Mouse (Mus musculus) thymus, postnatal 10 days (tissue): ENCODE results near the gene Ippk.

Experiments
- DNase-seq, 2 experiments: peaks; one replicate each; pipeline ENCODE4 v3.0.0; 2021; ENCODE audit warnings: low spot score in 2 of 2

Gene Ippk

DNA sequence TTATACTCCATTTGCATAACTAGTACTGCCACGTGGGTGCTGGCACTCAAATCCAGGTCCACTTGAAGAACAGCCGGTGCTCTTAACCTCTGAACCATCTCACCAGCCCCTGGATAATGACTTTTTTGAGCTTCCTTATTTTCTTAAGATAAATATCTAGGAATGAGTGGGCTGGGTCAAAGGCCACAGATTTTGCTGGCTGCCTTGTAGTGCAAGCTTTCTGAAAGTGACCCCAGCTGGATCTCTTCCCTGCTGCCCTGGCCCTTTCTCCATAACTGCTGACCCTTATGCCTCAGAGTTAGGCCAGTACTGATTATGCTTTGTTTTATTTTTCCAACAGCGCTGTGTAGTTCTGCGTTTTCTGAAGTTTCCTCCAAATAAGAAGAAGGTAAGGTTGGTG, 9.5 kb downstream of the Ippk start:
- no peak for DNase-seq

DNA sequence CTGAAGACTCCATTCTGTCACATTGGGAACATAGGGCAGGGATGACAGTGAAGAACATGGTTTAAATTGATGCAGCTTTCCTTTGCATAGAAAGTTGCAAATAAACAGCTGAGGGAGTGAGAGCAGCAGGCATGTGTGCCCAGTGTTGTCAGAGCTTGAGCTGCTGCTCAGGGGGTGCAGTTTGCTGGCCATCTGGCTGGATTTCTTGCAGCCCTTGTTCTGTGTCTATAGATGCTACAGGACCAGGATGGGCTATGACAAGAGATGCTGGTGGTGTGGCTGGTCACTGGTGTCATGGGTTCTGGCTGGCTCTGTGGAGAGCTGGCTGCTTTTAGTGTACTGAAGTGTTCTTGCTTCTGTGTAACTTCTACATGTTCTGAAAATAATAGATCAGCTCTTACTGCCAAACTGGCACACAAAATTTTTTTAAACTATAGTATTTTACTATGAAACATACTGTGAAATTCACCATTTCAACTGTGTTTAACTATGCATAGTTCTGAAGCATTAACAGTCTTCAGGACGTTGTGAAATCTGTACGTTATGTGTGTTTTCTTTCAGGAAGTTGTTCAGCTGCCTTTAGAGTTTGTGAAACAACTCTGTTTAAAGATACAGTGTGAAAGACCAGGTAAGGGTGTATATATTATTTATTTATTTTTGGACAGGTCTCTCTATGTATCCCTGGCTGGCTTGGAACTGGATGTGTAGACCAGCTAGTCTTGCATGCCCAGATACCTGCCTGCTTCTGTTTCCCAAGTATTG, 12.4 kb downstream of the Ippk start:
- no peak for DNase-seq

DNA sequence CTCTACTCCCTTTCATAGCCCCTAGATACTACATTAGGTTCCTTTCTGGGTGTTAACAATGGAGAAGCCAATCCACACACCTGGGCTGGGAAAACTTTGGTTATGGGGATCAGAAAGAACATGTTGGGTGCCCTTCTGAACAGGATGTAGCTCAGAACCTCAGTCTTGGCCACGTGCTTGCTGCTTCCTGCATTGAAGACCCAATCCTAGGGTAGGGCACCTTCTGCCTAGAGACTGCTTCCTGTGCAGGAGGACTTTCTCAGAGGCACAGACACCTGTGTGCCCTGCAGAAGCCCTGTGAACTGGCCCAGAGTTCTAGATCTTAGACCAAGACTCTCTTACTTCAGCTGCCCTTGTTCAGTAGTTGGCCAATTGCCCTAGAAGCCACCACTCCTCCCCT, 14.7 kb downstream of the Ippk start:
- DNase-seq = peak; percentile 11 to 17

DNA sequence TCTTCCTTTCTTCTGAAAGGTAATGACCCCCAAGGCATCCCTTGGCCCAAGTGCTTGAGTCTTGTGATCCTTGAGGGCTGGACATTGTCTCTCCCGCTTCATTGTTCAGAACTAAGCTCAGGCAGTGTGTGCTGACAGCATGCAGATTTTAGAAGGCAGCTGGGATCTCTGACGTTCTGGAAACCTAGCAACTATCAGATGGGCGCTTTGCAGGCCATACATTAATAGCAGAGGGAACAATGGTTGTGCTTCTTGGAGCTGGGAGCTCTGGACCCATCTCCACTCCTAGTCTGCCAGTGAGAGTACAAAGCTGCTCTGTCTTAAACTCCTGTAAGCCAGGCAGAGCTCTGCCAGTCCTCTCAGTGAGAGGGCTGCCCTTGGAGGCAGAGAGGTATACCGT, 15.1 kb downstream of the Ippk start:
- no peak for DNase-seq

DNA sequence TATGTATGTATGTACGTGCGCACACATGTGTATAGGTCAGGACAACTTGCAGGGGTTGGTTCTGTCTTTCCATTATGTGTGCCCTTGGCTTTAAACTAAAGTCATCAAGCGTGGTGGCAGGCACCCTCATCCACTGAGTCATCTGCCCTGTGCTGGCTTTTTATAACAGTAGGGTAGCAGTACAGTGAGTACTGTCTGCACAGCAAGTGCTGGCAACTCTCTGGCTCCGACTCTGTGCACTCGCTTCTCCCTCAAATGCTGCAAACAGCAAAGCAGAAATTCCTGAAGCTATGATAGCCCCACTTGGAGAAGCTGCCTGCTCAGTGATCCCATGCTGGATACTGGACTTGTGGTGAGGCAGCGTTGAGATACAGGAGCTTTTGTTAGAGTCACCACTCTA, 23.4 kb downstream of the Ippk start:
- no peak for DNase-seq

DNA sequence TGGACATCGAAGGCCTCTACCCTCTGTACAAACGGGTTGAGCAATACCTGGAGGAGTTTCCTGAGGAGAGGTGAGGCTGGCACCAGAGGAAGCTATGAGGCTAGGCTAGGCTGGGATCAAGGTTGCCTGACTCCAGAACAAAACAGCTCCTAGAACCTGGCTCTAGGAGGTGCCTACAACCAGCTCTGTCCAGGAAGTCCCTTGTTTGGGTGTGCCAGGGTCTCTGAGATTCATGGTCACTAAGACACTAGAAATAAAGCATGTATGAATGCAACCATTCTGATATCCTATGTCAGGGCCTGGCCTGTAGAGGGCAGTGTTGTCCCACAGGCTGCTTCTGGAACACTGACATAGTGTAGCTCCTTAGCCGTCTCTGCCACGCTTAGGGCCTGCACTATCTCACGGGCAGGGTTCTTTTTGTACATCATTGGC, 28.3 kb downstream of the Ippk start:
- peak; percentile 31 to 72 for DNase-seq

DNA sequence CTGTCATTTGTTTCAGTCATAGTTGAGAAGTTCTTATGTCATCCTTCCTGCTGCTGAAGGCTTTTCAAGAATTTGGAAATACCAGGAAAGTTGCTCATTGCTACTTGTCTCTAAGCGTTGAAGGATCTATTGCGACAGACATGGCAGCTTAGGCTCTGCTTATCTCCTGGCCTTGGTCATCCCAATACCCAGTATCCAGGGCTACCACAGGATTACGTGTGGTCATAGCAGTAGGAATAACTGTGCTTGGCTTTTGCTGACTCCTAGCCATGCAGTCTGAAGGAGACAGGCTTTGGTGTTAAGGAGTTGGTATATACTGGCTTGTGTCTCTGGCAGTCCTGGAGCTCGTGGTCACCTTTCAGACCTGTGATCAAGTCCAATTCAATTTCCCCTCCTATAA, 39.2 kb downstream of the Ippk start:
- DNase-seq = no peak

DNA sequence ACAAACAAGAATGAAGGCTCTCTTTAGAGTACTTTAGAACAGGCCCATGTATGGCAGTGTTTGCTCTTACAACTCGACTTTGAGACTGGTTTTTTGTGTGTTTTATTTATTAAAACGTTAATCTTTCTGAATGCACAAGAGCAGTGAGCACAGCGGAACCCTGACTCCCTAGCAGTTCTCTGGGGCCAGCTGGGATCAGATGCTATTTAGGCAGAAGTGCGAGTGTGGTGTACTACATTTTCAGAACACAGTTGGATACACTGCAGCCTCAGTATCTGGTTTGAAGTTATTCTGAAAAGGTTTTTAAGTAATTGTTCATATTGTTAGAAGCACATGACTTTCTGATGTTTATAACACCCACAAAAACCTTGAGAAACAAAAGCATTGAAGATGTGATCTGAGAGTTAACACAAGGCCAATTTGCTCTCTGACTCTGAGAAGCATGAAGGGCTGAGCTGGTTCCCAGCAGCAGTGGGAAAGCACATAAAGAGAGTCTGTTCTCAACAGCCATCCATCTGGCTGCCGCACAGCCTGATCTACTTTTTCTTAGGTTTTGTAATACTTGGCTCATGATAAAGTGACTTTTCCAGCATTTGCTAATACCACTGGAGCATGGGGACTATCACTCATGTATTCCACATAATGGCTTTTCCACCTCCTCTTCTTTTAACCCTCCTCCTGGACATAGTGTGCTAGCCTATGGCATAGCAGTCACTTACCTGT, 39.8 kb downstream of the Ippk start:
- no peak for DNase-seq

DNA sequence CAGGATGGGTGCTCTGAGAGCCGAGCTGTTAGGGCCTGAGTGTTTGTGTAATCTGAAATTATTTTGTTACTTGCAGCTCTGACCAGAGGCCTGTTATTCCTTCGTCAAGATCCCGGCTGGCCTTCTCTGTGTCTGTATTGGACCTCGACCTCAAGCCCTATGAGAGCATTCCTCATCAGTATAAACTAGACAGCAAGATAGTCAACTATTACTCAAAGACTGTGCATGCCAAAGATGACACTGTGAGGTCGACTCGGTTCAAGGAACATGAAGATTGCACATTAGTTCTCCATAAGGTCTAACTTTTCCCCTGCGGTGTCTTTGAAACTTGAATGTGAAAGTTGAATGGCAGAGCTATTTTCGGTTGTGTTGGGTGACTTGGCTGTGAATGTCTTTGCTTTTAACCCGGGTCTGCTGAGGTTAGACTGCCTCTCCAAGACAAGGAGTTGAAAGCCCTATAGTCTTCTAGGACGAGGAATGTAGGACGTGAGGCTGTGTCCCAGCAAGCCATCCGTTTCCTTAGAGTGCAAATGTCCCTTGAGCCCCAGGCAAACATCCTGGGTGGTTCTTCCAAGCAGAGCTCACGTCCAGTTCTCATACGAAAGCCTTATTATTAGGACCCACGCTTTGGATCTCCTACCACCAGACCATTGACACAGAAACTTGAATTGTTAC, 40.5 kb downstream of the Ippk start:
- DNase-seq = no peak

DNA sequence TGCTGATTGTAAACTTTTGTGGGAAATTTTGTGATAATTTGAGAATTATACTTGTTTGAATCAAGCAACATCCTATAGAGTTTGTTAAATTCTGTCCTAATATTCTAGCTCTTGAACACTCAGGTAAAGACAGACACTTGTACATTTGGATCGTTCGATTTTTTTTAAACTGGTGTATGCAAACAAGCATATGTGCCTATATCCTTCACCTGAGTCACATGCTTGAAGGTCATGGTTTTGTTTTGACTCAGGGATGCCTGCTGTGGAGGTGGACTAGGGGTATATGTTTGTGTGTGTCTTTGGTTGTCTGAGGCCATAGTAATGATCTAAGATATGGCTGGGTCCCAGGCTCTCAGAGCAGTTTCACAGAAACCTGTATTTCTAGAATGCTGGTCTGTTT, 41.9 kb downstream of the Ippk start:
- DNase-seq = no peak

DNA sequence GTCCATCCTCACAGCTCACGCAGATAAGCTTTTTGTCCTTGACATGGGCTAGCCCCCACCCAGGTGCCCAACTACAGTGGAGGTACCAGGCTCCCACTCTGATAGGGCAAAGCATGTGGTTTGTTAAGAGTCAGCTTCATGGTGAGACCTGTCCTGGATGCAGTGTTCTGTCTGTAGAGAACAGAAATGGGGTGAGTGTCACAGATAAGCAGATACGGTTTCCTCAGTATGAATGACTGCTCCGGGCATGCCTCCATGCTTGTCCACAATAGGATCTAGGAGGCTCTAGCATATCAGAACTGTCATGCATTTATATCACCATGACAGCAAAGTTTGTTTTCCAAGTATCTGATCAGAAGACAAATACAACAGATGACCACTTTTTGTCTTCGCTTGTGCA, 44.8 kb downstream of the Ippk start:
- DNase-seq = no peak

DNA sequence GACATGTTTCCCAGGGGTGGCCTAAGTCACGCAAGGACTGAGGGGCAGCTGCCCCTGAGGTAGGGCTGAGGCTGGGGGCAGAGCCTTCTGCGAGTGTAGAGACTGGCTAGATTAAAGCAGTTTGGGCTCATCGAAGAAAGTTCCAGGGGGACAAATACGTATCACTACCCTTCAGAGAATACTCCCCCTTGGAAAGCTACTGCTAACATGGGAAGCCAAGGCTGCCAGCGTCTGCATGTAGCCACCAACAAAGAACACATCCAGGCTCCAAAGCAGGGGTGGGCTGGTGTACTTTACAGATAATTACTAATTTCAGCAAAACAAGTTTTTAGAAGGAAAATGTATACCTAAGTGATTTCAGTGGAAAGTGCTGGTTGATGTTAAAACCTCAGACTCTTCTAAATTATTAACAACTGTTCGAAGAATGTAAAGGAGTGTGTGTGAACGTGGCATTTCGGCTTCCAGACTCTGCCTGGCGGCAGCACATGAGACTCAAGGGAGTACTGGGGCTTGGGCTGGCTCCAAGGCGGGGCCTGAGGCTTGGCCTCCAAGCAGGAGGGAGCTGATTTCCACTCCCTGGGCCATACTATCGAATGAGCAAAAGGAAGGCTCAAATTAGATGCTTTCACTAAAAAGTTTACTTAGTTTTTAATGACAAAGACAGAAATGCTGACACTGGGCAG, 45.5 kb downstream of the Ippk start:
- no peak for DNase-seq

DNA sequence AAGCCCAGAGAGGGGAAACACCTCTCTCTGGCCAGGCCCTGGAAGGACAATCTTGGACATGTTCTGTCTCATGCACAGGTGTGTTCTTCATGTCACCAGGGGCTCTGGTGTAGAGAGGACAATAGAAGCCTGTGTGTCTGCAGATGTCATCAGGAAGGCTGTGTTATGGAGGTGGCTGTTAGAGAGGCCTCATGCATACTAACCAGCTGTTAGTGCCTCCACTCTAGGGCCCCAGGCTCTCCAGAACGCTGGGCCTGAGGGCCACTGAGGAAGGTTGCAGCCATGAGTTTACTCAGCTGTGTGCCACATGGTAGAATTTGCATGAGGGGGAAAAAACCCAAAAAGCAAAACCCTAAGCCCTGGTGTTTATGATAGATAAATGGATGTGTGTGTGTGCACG, 46.5 kb downstream of the Ippk start:
- no peak for DNase-seq

DNA sequence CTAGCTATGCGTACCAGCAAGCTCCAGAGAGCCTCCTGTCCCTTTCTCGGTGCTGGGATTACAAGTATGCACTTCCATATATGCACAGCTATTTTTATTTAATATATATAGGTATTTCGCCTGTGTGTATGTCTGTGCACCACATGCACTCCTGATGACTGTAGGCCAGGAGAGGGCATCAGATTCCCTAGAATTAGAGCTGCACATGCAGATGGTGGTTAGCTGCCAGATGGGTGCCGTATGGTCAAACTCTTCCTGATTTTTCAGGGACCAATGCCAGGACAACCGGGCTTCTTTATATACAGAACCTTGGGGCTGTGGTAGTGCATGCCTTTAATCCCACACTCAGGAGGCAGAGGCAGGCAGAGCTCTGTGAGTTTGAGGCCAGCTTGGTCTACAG, 48.0 kb downstream of the Ippk start:
- no peak for DNase-seq

DNA sequence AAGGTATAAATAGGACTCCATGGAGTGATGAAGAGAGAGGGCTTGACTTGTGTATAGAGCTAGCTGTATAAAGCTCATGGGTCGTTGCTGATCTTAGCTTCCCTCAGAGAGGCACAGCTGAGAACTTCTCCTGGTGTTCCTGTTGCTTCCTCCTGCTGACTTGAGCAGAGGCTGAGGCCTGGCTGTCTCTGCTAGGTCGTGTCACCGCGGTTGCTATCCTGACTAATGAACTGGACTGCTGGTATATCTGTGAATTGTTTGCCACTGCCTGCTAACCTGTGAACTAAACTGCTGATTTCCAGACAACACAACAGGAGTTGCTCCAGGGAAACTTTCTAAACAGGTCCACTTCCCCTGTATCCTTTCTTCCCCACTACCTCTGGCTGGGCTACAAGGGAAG, 49.3 kb downstream of the Ippk start:
- DNase-seq = no peak

DNA sequence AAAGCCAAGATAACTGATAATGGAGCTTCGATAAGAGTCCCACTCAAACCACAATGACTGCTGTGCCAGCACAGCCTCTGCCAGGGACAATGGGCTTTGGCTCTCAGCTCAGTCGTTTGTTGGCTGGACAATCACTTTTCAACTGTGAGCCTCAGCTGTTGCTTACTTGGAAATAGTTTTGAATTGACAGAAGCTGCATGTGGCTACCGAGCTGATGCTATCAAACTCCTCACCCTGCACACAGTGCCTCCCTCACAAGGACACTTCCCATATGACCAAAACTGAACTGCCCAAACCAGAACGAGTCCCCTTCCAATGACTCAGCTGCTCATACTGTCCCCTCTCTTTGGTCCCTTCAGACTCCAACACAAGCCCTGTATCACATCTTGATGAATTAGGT, 49.8 kb downstream of the Ippk start:
- DNase-seq = no peak

DNA sequence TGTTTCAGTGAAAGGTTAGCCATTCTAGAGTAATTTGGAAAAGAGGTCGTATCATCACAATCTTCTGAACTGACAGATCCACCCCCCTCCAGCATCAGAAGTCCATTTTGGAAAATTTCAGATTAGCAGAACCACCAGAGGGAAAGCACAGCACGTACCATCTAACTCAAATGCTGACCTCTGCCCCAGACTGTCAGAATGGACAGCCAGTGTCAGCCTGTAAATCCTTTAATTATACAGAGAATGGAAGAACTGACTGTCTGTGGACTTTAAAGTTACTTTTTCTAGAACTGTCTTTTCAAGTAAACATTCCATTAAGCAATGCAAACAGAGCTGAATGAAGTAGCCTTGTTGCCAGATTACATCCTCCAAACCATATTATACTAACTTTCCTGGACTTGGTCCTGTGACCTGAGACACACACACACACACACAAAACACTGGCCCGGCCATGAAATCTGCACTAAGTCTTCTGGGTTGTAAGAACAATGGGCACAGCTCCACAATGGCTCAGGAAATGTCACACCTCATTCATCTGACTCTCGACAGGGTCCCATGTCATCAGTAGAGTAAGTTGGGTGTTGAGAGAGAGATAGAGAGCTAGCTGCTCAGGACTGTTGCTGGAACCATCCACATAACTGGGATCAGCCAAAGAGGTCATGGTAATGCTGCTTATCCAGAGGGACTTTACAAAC, 51.1 kb downstream of the Ippk start:
- no peak for DNase-seq

DNA sequence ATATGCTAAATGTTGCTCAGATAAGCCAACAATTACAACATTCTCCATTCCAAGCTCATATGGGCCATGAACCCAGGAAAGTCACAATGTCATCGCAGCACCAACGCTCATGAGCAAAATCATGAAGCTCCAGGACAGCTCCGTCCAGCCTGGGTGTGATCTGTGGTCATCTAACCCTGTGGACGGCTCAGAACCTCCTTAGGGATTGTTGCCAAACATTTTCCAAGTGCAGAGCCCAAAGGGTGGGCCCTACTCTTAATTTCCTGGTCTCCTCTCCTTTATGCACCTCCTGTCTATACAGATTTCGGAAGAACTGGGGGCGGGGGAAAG, 51.6 kb downstream of the Ippk start:
- no peak for DNase-seq

DNA sequence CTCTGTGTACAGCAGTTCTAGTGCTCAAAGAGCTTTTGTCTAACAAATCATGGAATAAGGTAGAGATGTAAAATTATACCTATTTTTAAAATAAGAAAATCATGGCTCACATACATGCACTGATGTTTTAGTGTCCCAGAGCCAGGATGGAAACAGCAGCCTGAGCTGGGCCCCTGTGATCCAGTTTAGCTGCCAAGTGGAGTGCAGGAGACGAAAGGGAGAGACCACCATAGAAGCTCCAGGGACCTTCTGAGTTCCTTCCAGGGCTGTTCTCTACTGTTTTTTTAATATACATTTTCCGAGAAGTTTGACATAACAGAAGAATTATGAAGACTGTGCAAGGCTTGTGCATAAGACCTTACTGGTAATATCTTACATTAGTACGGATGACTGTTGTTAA, 56.8 kb downstream of the Ippk start:
- DNase-seq = no peak

DNA sequence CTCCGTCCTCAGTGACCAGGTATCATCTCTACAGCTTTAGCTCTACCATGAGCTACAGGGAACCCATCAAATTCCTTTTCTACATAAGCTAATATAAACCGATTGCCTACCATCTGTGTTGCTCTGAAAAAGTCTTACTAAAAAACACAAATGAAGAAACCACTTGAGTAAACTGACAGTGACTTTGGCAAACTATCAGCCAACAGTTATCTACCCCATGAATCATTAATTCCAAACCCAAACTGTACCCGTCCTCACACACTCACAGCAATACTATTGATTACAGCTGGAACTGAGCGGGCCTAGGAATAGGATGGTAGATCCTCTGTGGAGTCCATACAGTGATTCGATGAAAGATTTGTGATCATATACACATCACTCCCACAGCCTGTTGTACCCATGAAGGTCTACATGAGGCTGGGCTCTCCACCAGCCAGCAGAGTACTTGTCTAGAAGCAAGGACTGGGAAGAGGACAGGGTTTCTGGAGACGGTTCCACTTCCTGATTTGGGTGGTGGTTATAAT, 57.9 kb downstream of the Ippk start:
- no peak for DNase-seq

DNA sequence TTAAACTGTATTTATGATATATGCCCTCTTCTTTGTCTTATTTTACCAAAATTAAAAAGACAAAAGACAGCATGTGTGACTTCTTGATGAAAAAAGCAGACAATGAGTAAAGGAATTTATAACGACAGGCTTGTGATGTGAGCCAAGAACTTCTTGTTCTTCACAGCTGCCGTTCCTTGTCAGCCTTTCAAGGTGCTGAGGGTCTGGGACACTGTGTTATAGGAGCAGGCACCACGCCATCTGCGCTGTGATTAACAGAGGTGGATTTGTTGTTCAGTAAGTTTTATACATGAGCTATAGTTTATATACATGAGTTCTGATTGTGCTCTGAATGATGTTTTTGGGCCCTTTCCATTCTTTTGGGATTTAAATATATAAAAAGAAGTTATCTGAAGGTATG, 58.4 kb downstream of the Ippk start:
- DNase-seq = no peak

DNA sequence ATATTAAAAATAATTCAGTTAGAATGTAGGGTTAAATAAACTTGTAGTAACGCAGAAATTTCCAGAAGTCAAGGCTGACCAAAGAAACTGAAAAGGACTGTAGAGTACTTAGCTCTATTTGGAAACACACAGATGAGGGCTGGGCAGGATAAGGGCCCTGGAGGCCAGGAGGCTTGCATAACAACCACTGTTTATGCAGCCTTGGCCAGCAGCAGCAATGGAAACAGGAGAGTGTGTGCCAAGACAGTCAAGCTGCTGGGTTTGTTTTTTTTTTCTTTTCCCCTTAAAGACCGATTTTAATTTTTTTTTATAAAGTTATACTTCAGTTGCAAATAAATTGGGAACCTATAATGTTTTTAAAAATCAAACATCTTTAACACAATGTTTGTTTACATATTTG, 59.0 kb downstream of the Ippk start:
- no peak for DNase-seq
